ENCODE assay signal across 11 mouse cellular contexts in genomic region chr4:23994261-23994965, GRCm38 (mm10).
A peak's percentile ranks its signal among the peaks of the same experiment; 100 is the strongest.
DNase-seq lines count a peak whose midpoint lies in the region; ATAC-seq lines count a peak whose summit lies in the region.
"Had no signal": no experiment of that assay in that cellular context is flagged by ENCODE, and none has a peak within 500 bp of the region (broad histone marks: within the 10 kb centered on the region; RNA-seq: fewer than 3 reads in every experiment).

No protein-coding gene starts in this region.

- no peaks in the 10 kb centered on the region for H3K27me3 ChIP-seq in heart, embryonic 12.5 days (replicated peaks)
- H3K27me3 ChIP-seq in forebrain, embryonic 14.5 days (replicated peaks; ENCODE audit: control insufficient read depth, insufficient read depth, low read length): no peaks in the 10 kb centered on the region
- H3K27me3 ChIP-seq in hindbrain, embryonic 16.5 days (replicated peaks; ENCODE audit: control insufficient read depth, insufficient read depth, low read length): no peaks in the 10 kb centered on the region
- H3K27me3 ChIP-seq: liver, embryonic 12.5 days had no signal

- H3K27ac ChIP-seq in heart, embryonic 12.5 days (ENCODE audit: poor library complexity, severe bottlenecking): no peak overlapping the region
- peak overlapping the region; percentile 10 for H3K27ac ChIP-seq in forebrain, embryonic 14.5 days (ENCODE audit: low read depth, low read length)
- no peak overlapping the region for H3K27ac ChIP-seq in hindbrain, embryonic 16.5 days (ENCODE audit: low read depth, low read length)
- H3K27ac ChIP-seq: liver, embryonic 12.5 days had no signal

- no peak overlapping the region for H3K9ac ChIP-seq in heart, embryonic 12.5 days
- H3K9ac ChIP-seq in forebrain, embryonic 14.5 days (ENCODE audit: low read length): no peak overlapping the region
- H3K9ac ChIP-seq in hindbrain, embryonic 16.5 days (ENCODE audit: low read depth, low read length): no peak overlapping the region
- H3K9ac ChIP-seq: liver, embryonic 12.5 days had no signal

- 28% methylated on average over 4 of the region's 4 CpGs for WGBS in heart, embryonic 12.5 days
- 3% methylated on average over 4 of the region's 4 CpGs for WGBS in forebrain, embryonic 14.5 days
- WGBS in hindbrain, embryonic 16.5 days: 10% methylated on average over 4 of the region's 4 CpGs

- peak overlapping the region; percentile 5; the same call in 1 of the 2 replicates for H3K4me2 ChIP-seq in heart, embryonic 12.5 days
- no peak overlapping the region for H3K4me2 ChIP-seq in forebrain, embryonic 14.5 days (ENCODE audit: low read length)
- H3K4me2 ChIP-seq in hindbrain, embryonic 16.5 days (ENCODE audit: low read length): no peak overlapping the region
- H3K4me2 ChIP-seq: liver, embryonic 12.5 days had no signal

- no peaks in the 10 kb centered on the region for H3K4me1 ChIP-seq in heart, embryonic 12.5 days (replicated peaks)
- H3K4me1 ChIP-seq in forebrain, embryonic 14.5 days (ENCODE audit: control insufficient read depth, insufficient read depth, low read length): peaks cover 9% of the 10 kb centered on the region; the same call in 1 of the 2 replicates
- peaks cover 2% of the 10 kb centered on the region; the same call in 1 of the 2 replicates for H3K4me1 ChIP-seq in hindbrain, embryonic 16.5 days (ENCODE audit: control insufficient read depth, insufficient read depth, low read depth, low read length)
- H3K4me1 ChIP-seq: liver, embryonic 12.5 days had no signal

- no peak for ATAC-seq in heart, embryonic 12.5 days (ENCODE audit: insufficient number of reproducible peaks, low FRiP score)
- ATAC-seq in forebrain, embryonic 14.5 days: peak; percentile 87
- ATAC-seq in hindbrain, embryonic 16.5 days: peak; percentile 70
- ATAC-seq: liver, embryonic 12.5 days had no signal

- DNase-seq in heart, adult 8-10 months (ENCODE audit: low spot score): no peak
- peak; percentile 62 for DNase-seq in forebrain, embryonic 14.5 days (ENCODE audit: low spot score)
- DNase-seq in retina, embryonic 14.5 days (ENCODE audit: low spot score): peak; percentile 49
- DNase-seq in cerebellum, adult 11 months: no peak
- no peak for DNase-seq in cerebellum, adult 9-10 months
- no peak for DNase-seq in natural killer cell, adult 2 months (ENCODE audit: low spot score in 2 of 2)
- DNase-seq: adrenal gland, postnatal 10 days; lung, postnatal 10 days had no signal

- H3K36me3 ChIP-seq in heart, embryonic 12.5 days: no peaks in the 10 kb centered on the region
- H3K36me3 ChIP-seq in forebrain, embryonic 14.5 days (ENCODE audit: control insufficient read depth, insufficient read depth, low read length): no peaks in the 10 kb centered on the region
- no peaks in the 10 kb centered on the region for H3K36me3 ChIP-seq in hindbrain, embryonic 16.5 days (ENCODE audit: control insufficient read depth, insufficient read depth, low read length)
- H3K36me3 ChIP-seq: liver, embryonic 12.5 days had no signal

- no peaks in the 10 kb centered on the region for H3K9me3 ChIP-seq in heart, embryonic 12.5 days (replicated peaks)
- H3K9me3 ChIP-seq in forebrain, embryonic 14.5 days (replicated peaks; ENCODE audit: control insufficient read depth, low read length): no peaks in the 10 kb centered on the region
- no peaks in the 10 kb centered on the region for H3K9me3 ChIP-seq in hindbrain, embryonic 16.5 days (ENCODE audit: control insufficient read depth, low read length)
- H3K9me3 ChIP-seq: liver, embryonic 12.5 days had no signal

- no peak overlapping the region for H3K4me3 ChIP-seq in heart, embryonic 12.5 days
- H3K4me3 ChIP-seq in forebrain, embryonic 14.5 days (ENCODE audit: low read depth, low read length): no peak overlapping the region
- no peak overlapping the region for H3K4me3 ChIP-seq in hindbrain, embryonic 16.5 days (ENCODE audit: low read length)
- H3K4me3 ChIP-seq: liver, embryonic 12.5 days had no signal

Comparison
In these comparisons a context has a peak if more than half of its experiments do, and no peak if none do; other contexts are left out.
1. DNase-seq: peak in forebrain, embryonic 14.5 days (single experiment) and retina, embryonic 14.5 days (single experiment); none in heart, adult 8-10 months (single experiment), cerebellum, adult 11 months (single experiment), cerebellum, adult 9-10 months (single experiment) and natural killer cell, adult 2 months (0 of 2).